Mouse (Mus musculus) liver, embryonic 13.5 days (tissue): ENCODE data around the gene Agtr1a. TPM values are rescaled to one million over a fixed set of nuclear protein-coding genes. Genes with fewer than 3 reads are reported as not detected.

Experiments
- ATAC-seq: fragments of 200-750 bp; cut with Nextera tagmentation; 2 replicates; pipeline ENCODE4 v1.8.0; 2017; ENCODE audit warnings: low read depth, mild to moderate bottlenecking, moderate number of reproducible peaks, moderate library complexity
- DNase-seq: peaks from one replicate; pipeline ENCODE4 v3.0.0; 2022
- H3K27ac ChIP-seq: fragments of 300-500 bp; sonication (generic); 2 replicates; pipeline ENCODE4 v1.5.1; 2015; ENCODE audit warnings: moderate library complexity, mild to moderate bottlenecking, inconsistent platforms
- H3K27me3 ChIP-seq: fragments of 300-500 bp; sonication (generic); 2 replicates; pipeline ENCODE4 v1.6.1; 2015; ENCODE audit warnings: mild to moderate bottlenecking, inconsistent platforms
- H3K36me3 ChIP-seq: fragments of 300-500 bp; sonication (generic); 2 replicates; pipeline ENCODE4 v1.6.1; 2015; ENCODE audit warnings: mild to moderate bottlenecking, inconsistent platforms
- H3K4me1 ChIP-seq: fragments of 300-500 bp; sonication (generic); replicated peaks from 2 replicates; pipeline ENCODE4 v1.6.1; 2015; ENCODE audit warnings: inconsistent platforms
- H3K4me2 ChIP-seq: fragments of 300-500 bp; sonication (generic); 2 replicates; pipeline ENCODE4 v1.6.1; 2015; ENCODE audit warnings: inconsistent platforms, mild to moderate bottlenecking, moderate library complexity
- H3K4me3 ChIP-seq: fragments of 300-500 bp; sonication (generic); replicated peaks from 2 replicates; pipeline ENCODE4 v1.5.1; 2015; ENCODE audit warnings: mild to moderate bottlenecking, inconsistent platforms
- H3K9ac ChIP-seq: fragments of 300-500 bp; sonication (generic); 2 replicates; pipeline ENCODE4 v1.6.1; 2015; ENCODE audit warnings: mild to moderate bottlenecking, inconsistent platforms
- H3K9me3 ChIP-seq: fragments of 300-500 bp; sonication (generic); replicated peaks from 2 replicates; pipeline ENCODE4 v1.6.1; 2016; ENCODE audit warnings: inconsistent platforms
- WGBS: fragments of 180-500 bp; shearing (Covaris S2); methylation state at CpG from one replicate; pipeline ENCODE4 v1.1.7; 2015; ENCODE audit not compliant: insufficient replicate concordance; 5-methylcytosine and 5-hydroxymethylcytosine counted together
- polyA plus RNA-seq: library from polyadenylated mRNA; unstranded; fragments of >200 nt; fragmentation: Nextera tagmentation; extraction: Ambion mirVana; gene quantifications from 2 replicates; pipeline ENCODE4 v1.2.1, GENCODE M21; 2015

The Agtr1a gene
- polyA plus RNA-seq, 1 experiment from 2014 or later = 5.5 TPM

DNA sequence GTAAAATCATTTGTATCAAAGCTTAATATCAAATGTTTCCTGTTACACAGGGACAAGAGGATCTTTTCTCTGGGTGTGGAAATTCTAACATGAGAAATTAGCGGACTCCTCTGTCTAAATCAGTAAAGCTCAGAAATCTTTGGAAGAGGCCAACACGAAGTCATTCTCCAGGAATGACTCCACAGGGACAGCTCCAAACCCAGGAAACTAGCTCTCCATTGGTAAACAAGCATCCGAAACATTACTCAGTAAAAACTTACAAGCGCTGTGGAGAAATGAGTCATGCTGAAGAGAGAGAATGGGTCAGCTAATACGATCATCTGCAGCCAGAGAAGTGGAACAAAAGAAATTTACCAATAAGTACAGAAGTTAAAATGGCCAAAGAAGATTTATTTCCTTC is 82.4 kb downstream of the Agtr1a start:
- no peak for DNase-seq
- Histone ChIP-seq H3K36me3 (no peaks in the 10 kb centered on the region), H3K9ac (no peak overlapping the region), H3K27me3 (no peaks in the 10 kb centered on the region), H3K27ac (no peak overlapping the region), H3K9me3 (no peaks in the 10 kb centered on the region), H3K4me2 (no peak overlapping the region), H3K4me1 (no peaks in the 10 kb centered on the region), H3K4me3 (no peak overlapping the region)
- 62% methylated on average over 5 of the region's 5 CpGs for WGBS
- ATAC-seq = no peak

DNA sequence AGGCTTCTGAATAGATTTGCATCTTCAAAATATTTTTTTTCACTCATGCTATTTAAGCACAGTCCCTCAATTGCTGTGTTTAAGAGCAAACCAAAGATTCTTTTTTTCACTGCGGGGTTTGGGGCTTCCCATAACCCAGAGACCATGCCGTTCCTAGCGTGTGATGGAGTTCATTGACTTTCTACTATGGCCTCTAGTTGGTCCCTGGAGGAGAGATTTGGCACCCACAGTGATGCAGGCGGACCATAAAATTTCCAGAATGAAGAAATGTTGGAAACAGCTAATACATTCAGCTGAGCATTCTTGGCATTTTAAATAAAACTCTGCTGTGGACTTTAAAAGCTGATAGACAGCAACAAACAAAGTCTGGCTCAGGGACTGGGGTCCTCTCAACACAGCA is 90.8 kb downstream of the Agtr1a start:
- H3K36me3 ChIP-seq = no peaks in the 10 kb centered on the region
- H3K4me2 ChIP-seq = no peak overlapping the region
- no peaks in the 10 kb centered on the region for H3K27me3 ChIP-seq
- no peak overlapping the region for H3K4me3 ChIP-seq
- ATAC-seq (no peak), DNase-seq (no peak)
- H3K4me1 ChIP-seq = no peaks in the 10 kb centered on the region
- H3K9me3 ChIP-seq = no peaks in the 10 kb centered on the region
- no peak overlapping the region for H3K9ac ChIP-seq
- H3K27ac ChIP-seq = no peak overlapping the region
- WGBS = 58% methylated on average over 4 of the region's 4 CpGs

GRCm38 (mm10) chr13:30427436-30427835 is 91.2 kb downstream of the Agtr1a start:
- Histone ChIP-seq H3K9me3 (no peaks in the 10 kb centered on the region), H3K27me3 (no peaks in the 10 kb centered on the region), H3K4me2 (no peak overlapping the region), H3K4me3 (no peak overlapping the region), H3K4me1 (no peaks in the 10 kb centered on the region), H3K9ac (no peak overlapping the region), H3K27ac (no peak overlapping the region), H3K36me3 (no peaks in the 10 kb centered on the region)
- 71% methylated on average over 1 of the region's 1 CpGs for WGBS
- no peak for DNase-seq
- no peak for ATAC-seq

Other genes with a start within 250 kb of the Agtr1a start
- gene Mboat1, start 200.0 kb upstream of the Agtr1a start, polyA plus RNA-seq = 1.7 and 2.3 TPM in 2 replicates
- 209 and 216 TPM in 2 replicates for gene Uqcrfs1, start 208.9 kb downstream of the Agtr1a start, polyA plus RNA-seq